Mouse (Mus musculus) liver, embryonic 12.5 days (tissue): Measurements from ENCODE around the gene Ifi35. TPM values are rescaled to one million over a fixed set of nuclear protein-coding genes. Genes with fewer than 3 reads are reported as not detected.
A peak's percentile ranks its signal among the peaks of the same experiment; 100 is the strongest.

Experiments used
- ATAC-seq: fragments of 200-750 bp; cut with Nextera tagmentation; 2 replicates; pipeline ENCODE4 v1.8.0; 2017; ENCODE audit warnings: moderate number of reproducible peaks, mild to moderate bottlenecking, moderate library complexity
- H3K27ac ChIP-seq: fragments of 300-500 bp; sonication (generic); 2 replicates; pipeline ENCODE4 v1.5.1; 2016; ENCODE audit warnings: mild to moderate bottlenecking
- H3K27me3 ChIP-seq: fragments of 300-500 bp; sonication (generic); replicated peaks from 2 replicates; pipeline ENCODE4 v1.6.1; 2016; ENCODE audit warnings: mild to moderate bottlenecking, moderate library complexity
- H3K36me3 ChIP-seq: fragments of 300-500 bp; sonication (generic); 2 replicates; pipeline ENCODE4 v1.6.1; 2016; ENCODE audit warnings: mild to moderate bottlenecking, moderate library complexity
- H3K4me1 ChIP-seq: fragments of 300-500 bp; sonication (generic); 2 replicates; pipeline ENCODE4 v1.6.1; 2016
- H3K4me2 ChIP-seq: fragments of 300-500 bp; sonication (generic); 2 replicates; pipeline ENCODE4 v1.6.1; 2016; ENCODE audit warnings: mild to moderate bottlenecking, moderate library complexity
- H3K4me3 ChIP-seq: fragments of 300-500 bp; sonication (generic); 2 replicates; pipeline ENCODE4 v1.5.1; 2016; ENCODE audit warnings: mild to moderate bottlenecking, moderate library complexity
- H3K9ac ChIP-seq: fragments of 300-500 bp; sonication (generic); 2 replicates; pipeline ENCODE4 v1.6.1; 2016; ENCODE audit warnings: mild to moderate bottlenecking, moderate library complexity
- H3K9me3 ChIP-seq: fragments of 300-500 bp; sonication (generic); replicated peaks from 2 replicates; pipeline ENCODE4 v1.6.1; 2016; ENCODE audit warnings: mild to moderate bottlenecking, moderate library complexity
- WGBS: fragments of 180-500 bp; shearing (Covaris S2); methylation state at CpG from one replicate; pipeline ENCODE4 v1.1.7; 2016; ENCODE audit not compliant: insufficient replicate concordance; 5-methylcytosine and 5-hydroxymethylcytosine counted together
- polyA plus RNA-seq: library from polyadenylated mRNA; unstranded; fragments of >200 nt; fragmentation: Nextera tagmentation; extraction: Ambion mirVana; gene quantifications from 2 replicates; pipeline ENCODE4 v1.2.1, GENCODE M21; 2016

Gene Ifi35
- 35.8 and 37.1 TPM in 2 replicates for polyA plus RNA-seq

DNA sequence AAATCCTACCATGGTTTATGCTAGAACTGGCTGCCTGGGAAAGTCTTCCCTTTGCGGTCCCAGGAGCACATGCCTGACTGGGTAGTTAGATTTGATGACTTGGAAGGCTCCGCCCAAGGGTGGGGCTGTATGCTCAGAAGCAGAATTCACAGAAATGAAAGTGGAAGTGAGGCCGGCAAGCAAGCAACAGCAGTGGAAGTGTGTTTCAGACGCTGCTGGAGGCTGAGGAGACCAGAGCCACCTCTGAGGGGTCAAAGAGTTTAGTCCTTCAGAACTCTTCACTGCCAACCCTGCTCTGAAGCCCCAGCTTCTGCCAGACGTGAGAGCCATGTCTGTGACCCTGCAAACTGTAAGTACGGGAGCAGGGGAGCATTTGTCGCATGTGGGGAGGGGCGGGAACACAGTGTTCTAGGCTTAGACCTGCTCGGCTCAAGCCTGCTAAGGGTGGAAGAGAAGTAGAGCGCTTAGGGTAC lies at the start of gene Ifi35:
Gene Ifi35, plus strand, starts transcription at position 134 of the 473 bp plus-strand sequence.
- H3K9ac ChIP-seq: peak within 1 kb of the TSS; percentile 85
- H3K4me2 ChIP-seq: peak within 1 kb of the TSS; percentile 85
- H3K4me3 ChIP-seq: peak within 1 kb of the TSS; percentile 81
- WGBS: 6% methylated on average over 10 of the region's 10 CpGs
- H3K36me3 ChIP-seq: peaks cover 31% of the 10 kb centered on the region
- peak; percentile 89 for ATAC-seq
- peaks cover 74% of the 10 kb centered on the region for H3K4me1 ChIP-seq
- no peaks in the 10 kb centered on the region for H3K27me3 ChIP-seq
- H3K27ac ChIP-seq: peak within 1 kb of the TSS; percentile 96
- no peaks in the 10 kb centered on the region for H3K9me3 ChIP-seq

DNA sequence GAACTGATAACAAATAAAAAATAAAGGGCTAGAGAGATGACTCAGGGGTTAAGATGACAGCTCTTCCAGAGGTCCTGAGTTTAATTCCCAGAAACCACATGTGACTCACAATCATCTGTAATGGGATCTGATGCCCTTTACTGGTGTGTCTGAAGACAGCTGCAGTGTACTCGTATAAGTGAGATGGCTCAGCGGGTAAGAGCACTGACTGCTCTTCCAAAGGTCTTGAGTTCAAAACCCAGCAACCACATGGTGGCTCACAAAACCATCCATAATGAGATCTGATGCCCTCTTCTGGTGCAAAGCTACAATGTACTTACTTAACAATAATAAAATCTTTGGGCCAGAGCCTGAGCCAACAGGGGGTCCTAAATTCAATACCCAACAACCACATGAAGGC lies 32.9 kb upstream of the Ifi35 start:
- no peaks in the 10 kb centered on the region for H3K9me3 ChIP-seq

DNA sequence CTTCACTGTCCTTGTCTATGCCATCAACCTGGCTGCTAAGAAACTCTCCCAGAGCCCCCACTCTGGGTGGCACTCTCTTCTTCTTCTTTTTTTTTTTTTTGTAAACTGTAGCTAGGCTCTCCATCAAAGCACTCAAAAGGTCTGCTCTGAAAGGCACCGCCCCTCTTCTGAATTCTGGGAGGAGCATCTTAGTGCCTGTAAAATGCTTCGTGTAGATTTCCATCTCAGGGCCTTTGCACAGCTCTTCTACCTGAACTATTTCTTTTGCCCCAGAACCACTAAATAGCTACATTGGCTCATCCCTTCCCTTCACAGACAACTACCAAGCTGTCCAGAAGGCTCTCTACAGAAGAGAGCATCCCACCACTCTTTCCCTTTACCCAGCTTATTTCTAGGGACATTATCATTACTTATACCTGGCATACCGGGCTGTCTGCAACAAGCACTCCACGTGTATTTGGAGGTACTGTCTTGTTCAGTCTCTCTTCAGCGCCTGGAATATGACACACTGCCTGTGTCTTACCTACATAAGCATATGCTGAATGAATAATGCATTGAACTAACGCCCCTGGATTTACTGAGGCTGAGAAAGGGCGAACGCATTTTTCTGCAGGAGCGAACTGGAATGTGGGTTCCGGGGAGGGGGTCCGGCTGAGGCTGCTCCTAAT lies 31.6 kb upstream of the Ifi35 start:
- H3K27me3 ChIP-seq: no peaks in the 10 kb centered on the region
- H3K4me3 ChIP-seq: peak overlapping the region; percentile 74
- H3K9me3 ChIP-seq: no peaks in the 10 kb centered on the region
- ATAC-seq: peak; percentile 58
- peak overlapping the region; percentile 69 for H3K27ac ChIP-seq
- peaks cover 26% of the 10 kb centered on the region for H3K36me3 ChIP-seq
- H3K4me2 ChIP-seq: peak overlapping the region; percentile 85
- peak overlapping the region; percentile 80 for H3K9ac ChIP-seq
- H3K4me1 ChIP-seq: peaks cover 21% of the 10 kb centered on the region
- WGBS: 3% methylated on average over 11 of the region's 11 CpGs

More for the DNA sequence above, 32.9 kb upstream of the Ifi35 start:
- Histone ChIP-seq H3K27me3 (no peaks in the 10 kb centered on the region), H3K27ac (no peak overlapping the region), H3K4me2 (no peak overlapping the region), H3K36me3 (peaks cover 39% of the 10 kb centered on the region), H3K4me3 (no peak overlapping the region), H3K4me1 (peaks cover 21% of the 10 kb centered on the region), H3K9ac (no peak overlapping the region)
- 76% methylated on average over 2 of the region's 2 CpGs for WGBS
- ATAC-seq: no peak

DNA sequence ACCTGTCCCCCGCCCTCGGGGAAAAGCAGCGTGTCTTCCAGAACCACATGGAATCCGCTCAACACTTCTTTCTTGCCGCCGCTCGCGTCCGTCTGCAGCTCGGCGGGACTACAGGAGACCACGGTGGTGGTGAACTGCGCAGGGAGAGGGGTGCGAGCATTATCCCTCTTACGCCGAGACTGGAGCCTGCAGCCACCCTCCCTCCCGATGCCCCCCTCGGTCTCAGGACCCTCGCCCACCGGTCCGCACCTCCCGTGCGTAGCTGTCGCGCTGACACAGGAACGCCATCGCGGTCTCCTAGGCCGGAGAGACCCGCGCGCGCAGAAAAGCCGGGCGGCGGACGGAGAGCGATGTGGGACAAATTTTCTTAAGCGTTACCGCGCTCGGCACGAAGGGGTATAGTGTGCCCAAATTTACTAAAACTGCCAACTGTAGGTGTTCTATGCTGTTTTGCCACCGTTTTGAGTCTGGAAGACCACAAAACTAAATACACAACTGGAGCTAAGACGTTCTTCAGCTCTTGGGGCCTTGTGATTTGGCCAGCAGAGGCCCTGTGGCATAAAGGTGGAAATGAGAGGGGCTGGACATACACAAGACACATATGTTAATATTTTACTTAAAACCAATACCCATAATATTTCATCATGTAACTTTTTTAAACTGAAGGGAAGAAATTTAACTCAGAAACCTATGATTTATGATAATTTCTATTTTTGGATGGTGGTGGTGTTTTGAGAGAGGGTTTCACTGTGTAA lies 30.9 kb upstream of the Ifi35 start, which contains the start of gene Aarsd1:
Gene Aarsd1, minus strand, starts transcription at position 515 of the 755 bp plus-strand sequence.
- H3K9me3 ChIP-seq: no peaks in the 10 kb centered on the region
- H3K4me3 ChIP-seq: peak within 1 kb of the TSS; percentile 74
- no peaks in the 10 kb centered on the region for H3K27me3 ChIP-seq
- peaks cover 21% of the 10 kb centered on the region for H3K4me1 ChIP-seq
- H3K27ac ChIP-seq: peak within 1 kb of the TSS; percentile 69
- under 1% methylated on average over 45 of the region's 45 CpGs for WGBS
- H3K36me3 ChIP-seq: peaks cover 19% of the 10 kb centered on the region
- H3K4me2 ChIP-seq: peak within 1 kb of the TSS; percentile 85
- peak within 1 kb of the TSS; percentile 80 for H3K9ac ChIP-seq
- ATAC-seq: peak; percentile 76

DNA sequence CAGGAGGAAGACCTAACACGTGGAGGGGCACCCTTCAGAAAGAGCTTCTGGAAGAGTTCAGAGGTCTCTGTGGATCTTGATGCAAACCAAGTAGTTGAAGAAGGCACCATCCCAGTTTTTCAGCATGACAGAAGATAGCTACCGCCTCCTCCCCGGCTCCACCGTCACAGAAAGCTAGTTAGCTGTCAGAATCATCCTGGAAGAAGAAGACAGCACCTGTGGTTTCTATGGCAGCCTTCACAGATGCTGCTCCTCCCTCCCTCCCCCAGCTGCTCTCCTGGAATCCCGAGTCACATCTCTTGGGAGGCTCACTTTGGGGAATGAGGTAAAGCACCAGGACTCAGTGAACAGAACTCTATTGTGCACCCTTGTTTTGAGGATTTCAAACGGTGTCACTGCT lies 29.2 kb upstream of the Ifi35 start:
- peaks cover 22% of the 10 kb centered on the region for H3K4me1 ChIP-seq
- WGBS: 61% methylated on average over 6 of the region's 6 CpGs
- no peak for ATAC-seq
- no peak overlapping the region for H3K4me3 ChIP-seq
- H3K9me3 ChIP-seq: no peaks in the 10 kb centered on the region
- no peaks in the 10 kb centered on the region for H3K27me3 ChIP-seq
- H3K4me2 ChIP-seq: no peak overlapping the region
- H3K9ac ChIP-seq: no peak overlapping the region
- no peak overlapping the region for H3K27ac ChIP-seq
- H3K36me3 ChIP-seq: peaks cover 2% of the 10 kb centered on the region; the same call in 1 of the 2 replicates

DNA sequence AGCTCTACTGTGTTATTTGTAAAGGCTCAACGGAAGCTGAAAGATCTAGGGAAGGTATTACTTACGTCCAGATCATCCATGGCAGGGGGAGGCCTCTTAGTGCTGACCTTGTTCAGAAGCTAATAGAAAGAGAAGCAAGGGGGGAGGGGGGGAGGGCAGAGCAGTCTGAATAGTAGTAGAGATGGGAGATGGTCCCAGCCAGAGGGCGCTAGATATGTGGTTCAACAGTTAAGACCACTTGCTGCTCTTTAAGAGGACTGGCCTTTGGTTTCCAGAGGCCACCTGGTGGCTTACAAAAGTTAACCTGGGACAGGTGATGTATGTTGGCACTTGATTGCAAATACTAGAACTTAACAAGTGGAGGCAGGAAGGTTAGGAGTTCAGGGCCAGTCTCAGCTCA lies 28.6 kb upstream of the Ifi35 start:
- H3K9me3 ChIP-seq: no peaks in the 10 kb centered on the region
- no peaks in the 10 kb centered on the region for H3K27me3 ChIP-seq
- WGBS: 32% methylated on average over 3 of the region's 3 CpGs
- peaks cover 28% of the 10 kb centered on the region for H3K4me1 ChIP-seq
- no peak overlapping the region for H3K4me2 ChIP-seq
- H3K36me3 ChIP-seq: no peaks in the 10 kb centered on the region
- ATAC-seq: no peak
- H3K27ac ChIP-seq: no peak overlapping the region
- H3K9ac ChIP-seq: no peak overlapping the region
- H3K4me3 ChIP-seq: no peak overlapping the region

DNA sequence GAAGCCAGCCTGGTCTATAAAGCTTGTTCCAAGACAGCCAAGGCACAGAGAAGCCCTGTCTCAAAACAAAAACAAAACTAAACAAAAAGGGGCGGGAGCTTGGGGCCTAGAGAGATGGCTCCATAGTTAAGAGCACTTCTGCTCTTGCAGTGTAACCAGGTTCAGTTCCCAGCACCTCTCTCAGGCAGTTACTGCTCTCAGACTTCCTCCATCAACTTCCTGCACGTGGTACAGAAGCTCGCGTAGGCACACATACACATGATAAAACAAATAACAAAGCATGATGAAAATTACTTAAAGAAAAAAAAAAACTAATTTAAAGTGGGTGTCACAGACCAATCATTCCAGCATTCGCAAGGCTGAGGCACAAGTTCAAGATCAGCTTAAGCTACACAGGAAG lies 28.1 kb upstream of the Ifi35 start:
- H3K4me2 ChIP-seq: no peak overlapping the region
- no peak overlapping the region for H3K4me3 ChIP-seq
- no peak overlapping the region for H3K27ac ChIP-seq
- H3K36me3 ChIP-seq: no peaks in the 10 kb centered on the region
- H3K27me3 ChIP-seq: no peaks in the 10 kb centered on the region
- H3K9me3 ChIP-seq: no peaks in the 10 kb centered on the region
- no peak overlapping the region for H3K9ac ChIP-seq
- no peak for ATAC-seq
- 66% methylated on average over 5 of the region's 5 CpGs for whole genome bisulfite sequencing
- peaks cover 30% of the 10 kb centered on the region for H3K4me1 ChIP-seq

DNA sequence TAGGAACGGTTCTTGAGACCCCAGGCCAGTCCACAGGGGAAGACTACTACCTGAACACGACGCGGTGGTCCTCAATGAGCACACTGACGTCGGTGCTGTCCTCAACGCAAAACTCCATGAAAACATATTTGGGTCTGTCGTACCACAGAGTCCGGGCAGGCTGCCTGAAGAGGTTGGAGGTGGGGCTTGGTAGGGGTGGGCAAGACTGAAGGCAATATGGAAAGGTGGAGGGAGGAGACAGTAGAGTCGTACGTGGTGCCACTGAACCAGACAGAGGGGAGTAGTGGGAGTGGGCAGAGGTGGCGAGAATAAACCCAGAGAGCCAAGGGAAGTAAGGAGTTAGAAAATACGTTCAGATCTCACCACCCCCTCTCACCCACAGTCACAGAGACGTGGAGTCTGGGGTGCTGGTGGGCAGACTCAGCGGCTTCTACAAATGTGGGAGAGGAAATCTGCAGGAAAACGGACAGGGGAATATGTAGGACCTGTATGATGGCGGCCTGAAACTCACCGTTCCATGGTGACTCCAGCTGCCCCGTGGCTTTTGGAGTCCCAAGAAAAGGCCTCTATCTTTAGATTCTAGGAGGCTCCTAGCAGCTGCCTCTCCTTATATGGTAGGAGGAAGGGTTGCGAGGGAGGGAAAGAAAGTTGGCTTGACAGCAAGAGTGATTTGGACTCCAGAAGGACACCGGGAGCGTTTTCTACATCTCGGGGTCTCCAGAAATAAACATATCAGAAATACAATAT lies 23.9 kb upstream of the Ifi35 start, which contains the start of gene Gm27029:
Gene Gm27029, minus strand, starts transcription at position 692 of the 747 bp plus-strand sequence.
- H3K27me3 ChIP-seq: no peaks in the 10 kb centered on the region
- 10% methylated on average over 23 of the region's 23 CpGs for WGBS
- H3K4me1 ChIP-seq: peaks cover 39% of the 10 kb centered on the region
- peak within 1 kb of the TSS; percentile 99 for H3K4me2 ChIP-seq
- no peaks in the 10 kb centered on the region for H3K9me3 ChIP-seq
- peaks cover 6% of the 10 kb centered on the region; the same call in 1 of the 2 replicates for H3K36me3 ChIP-seq
- H3K9ac ChIP-seq: peak within 1 kb of the TSS; percentile 85
- H3K4me3 ChIP-seq: peak within 1 kb of the TSS; percentile 98
- ATAC-seq: no peak
- peak within 1 kb of the TSS; percentile 78 for H3K27ac ChIP-seq

DNA sequence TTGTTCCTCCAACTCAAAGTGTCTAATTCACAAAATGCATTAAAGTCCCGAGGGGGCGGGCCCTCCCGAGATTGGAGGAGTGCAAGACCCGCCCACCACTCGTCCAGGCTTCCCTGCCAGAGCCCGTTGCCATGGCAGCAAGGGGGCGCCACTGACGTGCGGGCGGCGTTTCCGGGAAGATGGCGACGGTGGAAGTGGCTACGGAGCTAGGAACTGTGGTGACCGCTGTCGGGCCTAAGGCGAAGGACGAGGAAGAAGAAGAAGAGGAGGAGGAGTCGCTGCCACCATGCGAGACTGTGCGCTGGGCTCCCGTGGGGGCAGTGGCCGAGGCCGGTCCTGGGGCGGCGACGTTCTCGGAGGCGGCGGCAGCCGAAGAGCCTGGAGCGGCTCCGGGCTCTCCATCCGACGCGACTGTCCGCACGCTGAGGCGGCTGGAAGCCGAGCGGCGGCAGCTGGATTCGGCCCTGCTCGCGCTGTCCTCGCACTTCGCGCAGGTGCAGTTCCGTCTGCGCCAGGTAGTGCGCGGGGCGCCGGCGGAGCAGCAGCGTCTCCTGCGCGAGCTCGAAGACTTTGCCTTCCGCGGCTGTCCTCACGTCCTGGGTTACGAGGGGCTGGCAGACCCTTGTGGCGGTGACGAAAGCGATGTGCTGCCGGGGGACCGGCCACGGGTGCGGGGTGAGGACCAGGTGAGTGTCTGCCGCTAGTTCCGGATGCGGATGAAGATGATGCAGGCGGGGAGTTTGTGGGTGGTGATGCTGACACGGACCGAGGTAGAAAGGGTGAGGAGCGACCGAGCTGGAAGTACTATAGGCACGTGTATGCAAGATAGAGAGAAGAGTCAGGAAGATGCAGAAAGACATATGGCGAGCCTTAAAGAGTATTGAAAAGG lies 23.0 kb upstream of the Ifi35 start, which contains the start of the genes Rundc1 and Ptges3l:
Gene Rundc1, plus strand, starts transcription at position 161 of the 889 bp plus-strand sequence.
Gene Ptges3l, minus strand, starts transcription at position 409 of the 889 bp plus-strand sequence.
- Histone ChIP-seq H3K4me1 (peaks cover 32% of the 10 kb centered on the region), H3K36me3 (peaks cover 15% of the 10 kb centered on the region), H3K27me3 (no peaks in the 10 kb centered on the region), H3K9ac (peak within 1 kb of the TSS; percentile 85), H3K9me3 (no peaks in the 10 kb centered on the region), H3K4me3 (peak within 1 kb of the TSS; percentile 98), H3K27ac (peak within 1 kb of the TSS; percentile 78), H3K4me2 (peak within 1 kb of the TSS; percentile 99)
- ATAC-seq: peak; percentile 89
- WGBS: 1% methylated on average over 76 of the region's 81 CpGs

DNA sequence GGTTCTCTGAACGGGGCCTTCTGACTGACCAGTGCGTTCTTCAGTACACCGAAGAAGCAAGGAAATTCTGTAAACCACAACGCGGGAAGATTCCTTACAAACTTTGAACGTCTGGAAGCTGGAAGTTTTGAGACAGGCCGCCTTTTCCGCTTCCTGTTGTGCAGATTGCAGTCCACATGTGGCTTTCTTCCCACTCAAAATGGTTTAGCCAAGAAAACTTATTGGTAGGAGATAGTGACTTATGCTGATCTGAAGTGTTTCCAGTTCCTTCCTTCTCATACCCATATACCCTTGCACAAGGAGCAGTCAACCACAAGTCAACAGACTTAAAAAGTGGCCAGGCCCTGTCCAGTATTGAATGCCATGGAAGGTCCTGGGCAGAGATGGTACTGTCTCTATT lies 22.0 kb upstream of the Ifi35 start:
- Histone ChIP-seq H3K4me3 (peak overlapping the region; percentile 98), H3K4me2 (peak overlapping the region; percentile 99), H3K4me1 (peaks cover 32% of the 10 kb centered on the region), H3K27ac (no peak overlapping the region), H3K36me3 (peaks cover 25% of the 10 kb centered on the region), H3K9ac (peak overlapping the region; percentile 85), H3K9me3 (no peaks in the 10 kb centered on the region), H3K27me3 (no peaks in the 10 kb centered on the region)
- no peak for ATAC-seq
- WGBS: 42% methylated on average over 8 of the region's 8 CpGs

DNA sequence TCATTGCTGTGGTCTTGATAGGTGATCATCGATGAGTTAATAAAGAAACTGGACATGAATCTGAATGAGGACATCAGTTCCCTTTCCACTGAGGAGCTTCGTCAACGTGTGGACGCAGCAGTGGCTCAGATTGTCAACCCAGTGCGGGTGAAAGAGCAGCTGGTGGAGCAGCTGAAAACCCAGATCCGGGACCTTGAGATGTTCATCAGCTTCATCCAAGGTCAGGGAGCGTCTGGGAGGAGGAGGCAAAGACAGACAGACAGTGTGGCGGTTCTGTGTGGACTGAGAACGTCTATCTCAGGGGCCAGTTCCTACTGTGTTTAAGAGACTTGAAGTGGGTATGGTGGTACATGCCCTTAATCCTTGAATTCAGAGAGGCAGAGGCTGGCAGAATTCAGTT lies 16.9 kb upstream of the Ifi35 start:
- 81% methylated on average over 9 of the region's 9 CpGs for WGBS
- no peak for ATAC-seq
- Histone ChIP-seq H3K9ac (no peak overlapping the region), H3K36me3 (peaks cover 72% of the 10 kb centered on the region), H3K4me1 (peaks cover 20% of the 10 kb centered on the region), H3K9me3 (no peaks in the 10 kb centered on the region), H3K27ac (no peak overlapping the region), H3K27me3 (no peaks in the 10 kb centered on the region), H3K4me2 (no peak overlapping the region), H3K4me3 (no peak overlapping the region)
